Mouse (Mus musculus): ENCODE measurements around the gene Csrnp2.

The Csrnp2 gene

DNA sequence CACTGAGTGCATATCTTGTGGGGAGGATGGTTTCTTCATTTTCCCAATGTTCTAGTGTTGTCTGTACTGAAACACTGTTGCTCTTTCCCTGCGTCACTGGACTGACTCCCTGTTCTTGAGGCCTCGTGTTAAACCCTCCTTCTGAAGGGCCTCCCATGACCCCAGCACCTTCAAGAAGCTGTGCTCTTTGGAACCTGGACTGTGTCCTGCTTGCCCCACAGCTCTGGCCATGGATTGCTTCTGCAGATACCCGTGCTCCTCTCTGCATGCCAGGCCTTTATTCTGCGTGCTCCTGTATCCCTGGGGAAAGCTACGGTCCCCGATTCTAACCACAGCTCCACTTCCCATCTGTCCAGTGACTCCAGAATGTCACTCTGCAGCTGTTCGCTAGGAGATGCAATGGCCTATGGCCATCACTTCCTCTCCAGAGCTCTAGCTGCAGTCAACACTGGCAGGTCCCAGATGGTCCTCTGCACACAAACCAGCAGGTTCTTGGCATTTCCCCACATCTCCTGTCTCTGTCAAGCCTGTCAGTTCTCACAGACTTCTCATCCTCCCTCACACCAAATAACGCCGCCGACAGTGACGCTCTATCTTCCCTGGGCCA lies 65.2 kb downstream of the Csrnp2 start:
- peak; percentile 62 for DNase-seq

Data from kidney, postnatal 10 days (tissue).